8 mouse cellular contexts compared by ENCODE assay signal in genomic region chr7:18893651-18894430, GRCm38 (mm10). TPM values are rescaled to one million over a fixed set of nuclear protein-coding genes. Genes with fewer than 3 reads are reported as not detected.
A peak's percentile ranks its signal among the peaks of the same experiment; 100 is the strongest.
DNase-seq lines count a peak whose midpoint lies in the region; ATAC-seq and TF ChIP-seq lines count a peak whose summit lies in the region.

No protein-coding gene starts in this region.

- H3K4me2 ChIP-seq in forebrain, postnatal 0 days (ENCODE audit: low read depth) = peak overlapping the region; percentile 60
- H3K4me2 ChIP-seq in hindbrain, embryonic 13.5 days = peak overlapping the region; percentile 77
- peak overlapping the region; percentile 79 for H3K4me2 ChIP-seq in limb, embryonic 11.5 days (ENCODE audit: low read depth, severe bottlenecking)

- no peak overlapping the region for H3K27ac ChIP-seq in forebrain, postnatal 0 days (ENCODE audit: low read depth, low read length)
- peak overlapping the region; percentile 18; the same call in 1 of the 2 replicates for H3K27ac ChIP-seq in hindbrain, embryonic 13.5 days
- H3K27ac ChIP-seq in limb, embryonic 11.5 days (replicated peaks; ENCODE audit: low read depth, low read length) = no peak overlapping the region
- peak overlapping the region; percentile 67 for H3K27ac ChIP-seq in midbrain, embryonic 10.5 days (replicated peaks)

- 3% methylated on average over 41 of the region's 41 CpGs for WGBS in forebrain, postnatal 0 days
- under 1% methylated on average over 41 of the region's 41 CpGs for WGBS in hindbrain, embryonic 13.5 days
- under 1% methylated on average over 40 of the region's 41 CpGs for WGBS in limb, embryonic 11.5 days
- WGBS in midbrain, embryonic 10.5 days = under 1% methylated on average over 41 of the region's 41 CpGs

- peak; percentile 50 for DNase-seq in layer of hippocampus, adult 11-12 months (ENCODE audit: low spot score)
- DNase-seq in layer of hippocampus, adult 9-10 months (ENCODE audit: low spot score) = no peak
- peak; percentile 82 for DNase-seq in cerebellum, adult 9-10 months
- peak; percentile 55 for DNase-seq in forebrain, postnatal 0 days
- peak; percentile 80 for DNase-seq in limb, embryonic 11.5 days (ENCODE audit: low spot score)
- DNase-seq in midbrain, embryonic 10.5 days (ENCODE audit: low spot score) = peak; percentile 67
- DNase-seq in spleen, postnatal 4 days (ENCODE audit: low spot score in 2 of 2) = peak; percentile 59 to 80

- H3K27me3 ChIP-seq in forebrain, postnatal 0 days (ENCODE audit: insufficient read depth, low read length) = no peaks in the 10 kb centered on the region
- H3K27me3 ChIP-seq in hindbrain, embryonic 13.5 days = peaks cover 13% of the 10 kb centered on the region
- peaks cover 6% of the 10 kb centered on the region for H3K27me3 ChIP-seq in limb, embryonic 11.5 days (ENCODE audit: control insufficient read depth, insufficient read depth, low read length)
- peaks cover 35% of the 10 kb centered on the region for H3K27me3 ChIP-seq in midbrain, embryonic 10.5 days (ENCODE audit: low read depth, poor library complexity, severe bottlenecking)

- ATAC-seq in forebrain, postnatal 0 days = peak; percentile 16
- 0 out of 2 replicates have a peak, but pooled peaks have one; percentile 8 for ATAC-seq in hindbrain, embryonic 13.5 days (ENCODE audit: low FRiP score)
- ATAC-seq in limb, embryonic 11.5 days (ENCODE audit: insufficient number of reproducible peaks, low FRiP score, low TSS enrichment, low read depth) = peak; percentile 63; the same call in 1 of the 2 replicates

- no peaks in the 10 kb centered on the region for H3K9me3 ChIP-seq in forebrain, postnatal 0 days (ENCODE audit: low read length)
- H3K9me3 ChIP-seq in hindbrain, embryonic 13.5 days = no peaks in the 10 kb centered on the region
- H3K9me3 ChIP-seq in limb, embryonic 11.5 days (ENCODE audit: control insufficient read depth, low read length) = no peaks in the 10 kb centered on the region
- no peaks in the 10 kb centered on the region for H3K9me3 ChIP-seq in midbrain, embryonic 10.5 days (replicated peaks)

- no peaks in the 10 kb centered on the region for H3K36me3 ChIP-seq in forebrain, postnatal 0 days (ENCODE audit: insufficient read depth)
- H3K36me3 ChIP-seq in hindbrain, embryonic 13.5 days = no peaks in the 10 kb centered on the region
- no peaks in the 10 kb centered on the region for H3K36me3 ChIP-seq in limb, embryonic 11.5 days (ENCODE audit: control insufficient read depth, insufficient read depth, low read length)
- H3K36me3 ChIP-seq in midbrain, embryonic 10.5 days = peaks cover 36% of the 10 kb centered on the region

- H3K4me1 ChIP-seq in forebrain, postnatal 0 days (ENCODE audit: insufficient read depth) = peaks cover 8% of the 10 kb centered on the region; the same call in 1 of the 2 replicates
- H3K4me1 ChIP-seq in hindbrain, embryonic 13.5 days (replicated peaks) = peaks cover 32% of the 10 kb centered on the region
- H3K4me1 ChIP-seq in limb, embryonic 11.5 days (ENCODE audit: control insufficient read depth, insufficient read depth, low read length) = peaks cover 11% of the 10 kb centered on the region
- peaks cover 32% of the 10 kb centered on the region for H3K4me1 ChIP-seq in midbrain, embryonic 10.5 days

- peak overlapping the region; percentile 45 for H3K4me3 ChIP-seq in forebrain, postnatal 0 days (ENCODE audit: low read depth, low read length)
- H3K4me3 ChIP-seq in hindbrain, embryonic 13.5 days = peak overlapping the region; percentile 49
- H3K4me3 ChIP-seq in limb, embryonic 11.5 days (ENCODE audit: low read depth, low read length) = peak overlapping the region; percentile 32
- H3K4me3 ChIP-seq in midbrain, embryonic 10.5 days = peak overlapping the region; percentile 55

- no peak for TF ChIP-seq CTCF in forebrain, postnatal 0 days (IDR thresholded peaks at IDR 0.05; ENCODE audit: low read depth)

- peak overlapping the region; percentile 42 for H3K9ac ChIP-seq in forebrain, postnatal 0 days
- H3K9ac ChIP-seq in hindbrain, embryonic 13.5 days = peak overlapping the region; percentile 79
- H3K9ac ChIP-seq in limb, embryonic 11.5 days (ENCODE audit: low read length) = peak overlapping the region; percentile 64

RNA-seq across cellular contexts. Expression of gene Ccdc61, which starts 16.4 kb away (rescaled TPM):
- total RNA-seq in forebrain, postnatal 0 days (2014; rRNA removed) = 12.8 and 17.2 TPM in 2 replicates
- 21.6 and 23.2 TPM in 2 replicates for polyA plus RNA-seq in forebrain, postnatal 0 days (2015; fragmentation: Nextera tagmentation; extraction: Ambion mirVana)
- 23.5 and 23.6 TPM in 2 replicates for polyA plus RNA-seq in hindbrain, embryonic 13.5 days (2015; fragmentation: Nextera tagmentation; extraction: Ambion mirVana)
- 22.5 and 23.4 TPM in 2 replicates for polyA plus RNA-seq in limb, embryonic 11.5 days (2014; fragmentation: Nextera tagmentation; extraction: Ambion mirVana)
- polyA plus RNA-seq in midbrain, embryonic 10.5 days (2016; fragmentation: Nextera tagmentation; extraction: Ambion mirVana) = 38.5 and 38.7 TPM in 2 replicates

RNA-seq across cellular contexts. Expression of gene Pglyrp1, which starts 22.7 kb away (rescaled TPM):
- total RNA-seq in forebrain, postnatal 0 days (2014; rRNA removed) = 13.8 and 14.9 TPM in 2 replicates
- 26.9 and 27.0 TPM in 2 replicates for polyA plus RNA-seq in forebrain, postnatal 0 days (2015; fragmentation: Nextera tagmentation; extraction: Ambion mirVana)
- polyA plus RNA-seq in hindbrain, embryonic 13.5 days (2015; fragmentation: Nextera tagmentation; extraction: Ambion mirVana) = 13.7 TPM in 2 replicates
- 0.38 and 0.45 TPM in 2 replicates for polyA plus RNA-seq in limb, embryonic 11.5 days (2014; fragmentation: Nextera tagmentation; extraction: Ambion mirVana)
- 1.6 and 1.7 TPM in 2 replicates for polyA plus RNA-seq in midbrain, embryonic 10.5 days (2016; fragmentation: Nextera tagmentation; extraction: Ambion mirVana)

RNA-seq across cellular contexts. Expression of gene Nova2, which starts 31.8 kb away (rescaled TPM):
- total RNA-seq in forebrain, postnatal 0 days (2014; rRNA removed) = 15.4 and 19.5 TPM in 2 replicates
- polyA plus RNA-seq in forebrain, postnatal 0 days (2015; fragmentation: Nextera tagmentation; extraction: Ambion mirVana) = 7.2 and 11.4 TPM in 2 replicates
- polyA plus RNA-seq in hindbrain, embryonic 13.5 days (2015; fragmentation: Nextera tagmentation; extraction: Ambion mirVana) = 14.9 and 15.8 TPM in 2 replicates
- polyA plus RNA-seq in limb, embryonic 11.5 days (2014; fragmentation: Nextera tagmentation; extraction: Ambion mirVana) = 0.29 and 0.33 TPM in 2 replicates
- polyA plus RNA-seq in midbrain, embryonic 10.5 days (2016; fragmentation: Nextera tagmentation; extraction: Ambion mirVana) = 3.9 and 6.2 TPM in 2 replicates

RNA-seq across cellular contexts. Expression of gene Mill2, which starts 54.1 kb away (rescaled TPM):
- total RNA-seq in forebrain, postnatal 0 days (2014; rRNA removed) = 0.95 and 2.1 TPM in 2 replicates
- polyA plus RNA-seq in forebrain, postnatal 0 days (2015; fragmentation: Nextera tagmentation; extraction: Ambion mirVana) = 0.53 and 0.54 TPM in 2 replicates
- polyA plus RNA-seq in hindbrain, embryonic 13.5 days (2015; fragmentation: Nextera tagmentation; extraction: Ambion mirVana) = 0.45 and 0.53 TPM in 2 replicates
- polyA plus RNA-seq in limb, embryonic 11.5 days (2014; fragmentation: Nextera tagmentation; extraction: Ambion mirVana) = not detected in 2 replicates
- 0.14 and 0.30 TPM in 2 replicates for polyA plus RNA-seq in midbrain, embryonic 10.5 days (2016; fragmentation: Nextera tagmentation; extraction: Ambion mirVana)

Comparison
In these comparisons a context has a peak if more than half of its experiments do, and no peak if none do; other contexts are left out.
1. ATAC-seq: peak in every context shown above with its lines; median percentile 63 in limb, embryonic 11.5 days; 16 in forebrain, postnatal 0 days; 8 in hindbrain, embryonic 13.5 days.
2. H3K27ac ChIP-seq: peak in hindbrain, embryonic 13.5 days (single experiment) and midbrain, embryonic 10.5 days (single experiment); none in forebrain, postnatal 0 days (single experiment) and limb, embryonic 11.5 days (single experiment).
3. Peak in every context shown above with its lines, with median percentiles within 50 percentile points of each other: H3K4me2 ChIP-seq, H3K4me3 ChIP-seq and H3K9ac ChIP-seq.